8 mouse cellular contexts compared by ENCODE assay signal in the genomic region with DNA sequence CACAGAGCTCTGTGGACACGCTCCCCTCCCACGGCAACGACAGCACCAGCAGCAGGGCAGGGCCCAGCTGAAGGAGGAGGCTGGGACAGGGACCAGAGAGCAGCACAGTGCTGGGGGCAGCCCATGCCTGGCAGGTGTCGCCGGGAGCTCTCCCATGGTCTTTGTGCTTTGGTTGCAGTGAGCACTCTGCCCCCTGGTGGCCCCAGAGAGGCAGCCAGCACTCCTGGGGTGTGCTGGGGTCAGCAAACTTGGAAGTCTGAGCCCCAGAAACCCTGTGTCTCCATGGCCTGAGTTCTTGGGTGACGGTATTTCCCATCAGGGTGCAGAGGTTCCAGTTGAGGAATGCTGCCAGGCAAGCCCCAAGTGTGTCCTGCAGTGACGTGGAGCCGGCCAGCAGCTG. TPM values are rescaled to one million over a fixed set of nuclear protein-coding genes. Genes with fewer than 3 reads are reported as not detected.
DNase-seq lines count a peak whose midpoint lies in the region; ATAC-seq and TF ChIP-seq lines count a peak whose summit lies in the region.

No protein-coding gene starts in this region.

- no peak overlapping the region for H3K9ac ChIP-seq in liver, embryonic 16.5 days (ENCODE audit: low read depth, low read length)

- DNase-seq in left cerebral cortex, adult 2 months (ENCODE audit: extremely low spot score in 1 of 2, low spot score in 2 of 2), result peak; percentile 61 to 62
- no peak for DNase-seq in left cerebral cortex, adult 8-10 months (ENCODE audit: low spot score in 2 of 2)
- peak; percentile 34 for DNase-seq in c-Kit-positive CD71-positive TER-119-positive erythroid progenitor cells, embryonic 14.5 days (ENCODE audit: low spot score)
- peak; percentile 62 for DNase-seq in gastrocnemius, postnatal 25 days
- DNase-seq in kidney, adult 11 months, result peak; percentile 67
- peak; percentile 61 for DNase-seq in neural tube, embryonic 10.5 days (ENCODE audit: extremely low spot score, low spot score)
- peak; percentile 55 to 78 for DNase-seq in thymus, postnatal 10 days (ENCODE audit: low spot score in 2 of 2)

- peak; percentile 70 for ATAC-seq in liver, embryonic 16.5 days (ENCODE audit: low read depth)

- H3K4me1 ChIP-seq in liver, embryonic 16.5 days (ENCODE audit: control insufficient read depth, low read depth, low read length), result no peaks in the 10 kb centered on the region; the same call in 1 of the 2 replicates

- H3K27ac ChIP-seq in left cerebral cortex, adult 2 months, result no peak overlapping the region
- H3K27ac ChIP-seq in liver, embryonic 16.5 days (ENCODE audit: low read length), result no peak overlapping the region

- H3K36me3 ChIP-seq in liver, embryonic 16.5 days (ENCODE audit: control insufficient read depth, insufficient read depth), result no peaks in the 10 kb centered on the region; the same call in 1 of the 2 replicates

- intact Hi-C loops in left cerebral cortex, adult 2 months (cut with DNase I), result loop anchor here (2.0 kb wide), 1 partner anchor 15 kb away; no protein-coding TSS in a partner anchor

- no peaks in the 10 kb centered on the region for H3K27me3 ChIP-seq in liver, embryonic 16.5 days (ENCODE audit: control insufficient read depth, insufficient read depth, low read depth, low read length)

- H3K9me3 ChIP-seq in liver, embryonic 16.5 days (replicated peaks; ENCODE audit: control insufficient read depth, low read length), result no peaks in the 10 kb centered on the region

- peak; percentile 82 for TF ChIP-seq CTCF in left cerebral cortex, adult 2 months (IDR thresholded peaks at IDR 0.05)

- H3K4me2 ChIP-seq in liver, embryonic 16.5 days (ENCODE audit: low read depth, low read length), result no peak overlapping the region

- 49% methylated on average over 8 of the region's 8 CpGs for WGBS in liver, embryonic 16.5 days (ENCODE audit: insufficient replicate concordance)

- H3K4me3 ChIP-seq in left cerebral cortex, adult 2 months, result no peak overlapping the region
- no peak overlapping the region for H3K4me3 ChIP-seq in liver, embryonic 16.5 days (ENCODE audit: low read depth, low read length)

RNA-seq across cellular contexts. Expression of a gene that starts 8.3 kb away (rescaled TPM):
- total RNA-seq in left cerebral cortex, adult 2 months (2021), result under 1 TPM in 1 of 2 experiments, not detected in 1; 0.25 TPM
- 1 to 10 TPM in 1 of 4 experiments, under 1 TPM in 1, not detected in 2; 0.37 to 1.2 TPM for total RNA-seq in left cerebral cortex, adult 8-10 months (2022)
- total RNA-seq in gastrocnemius, postnatal 25 days (2021), result under 1 TPM; 0.29 to 0.31 TPM
- polyA plus RNA-seq in liver, embryonic 16.5 days (2015; fragmentation: Nextera tagmentation; extraction: Ambion mirVana), result not detected in 2 replicates

RNA-seq across cellular contexts. Expression of a gene that starts 8.9 kb away (rescaled TPM):
- total RNA-seq in left cerebral cortex, adult 2 months (2021), result 10 to 100 TPM; 16.1 to 17.6 TPM
- total RNA-seq in left cerebral cortex, adult 8-10 months (2022), result 10 to 100 TPM; 14.0 to 17.2 (median 14.9) TPM
- total RNA-seq in gastrocnemius, postnatal 25 days (2021), result 10 to 100 TPM; 14.0 to 16.5 TPM
- 6.0 and 6.5 TPM in 2 replicates for polyA plus RNA-seq in liver, embryonic 16.5 days (2015; fragmentation: Nextera tagmentation; extraction: Ambion mirVana)

RNA-seq across cellular contexts. Expression of a gene that starts 21.3 kb away (rescaled TPM):
- total RNA-seq in left cerebral cortex, adult 2 months (2021), result 1,000 to 10,000 TPM; 1,100 to 1,129 TPM
- 1,000 to 10,000 TPM; 1,267 to 1,347 (median 1,329) TPM for total RNA-seq in left cerebral cortex, adult 8-10 months (2022)
- 100 to 1,000 TPM; 236 to 249 TPM for total RNA-seq in gastrocnemius, postnatal 25 days (2021)
- 531 and 545 TPM in 2 replicates for polyA plus RNA-seq in liver, embryonic 16.5 days (2015; fragmentation: Nextera tagmentation; extraction: Ambion mirVana)

Comparison
In these comparisons a context has a peak if more than half of its experiments do, and no peak if none do; other contexts are left out.
1. DNase-seq: peak in left cerebral cortex, adult 2 months (2 of 2), c-Kit-positive CD71-positive TER-119-positive erythroid progenitor cells, embryonic 14.5 days (single experiment), gastrocnemius, postnatal 25 days (single experiment), kidney, adult 11 months (single experiment), neural tube, embryonic 10.5 days (single experiment) and thymus, postnatal 10 days (2 of 2); none in left cerebral cortex, adult 8-10 months (0 of 2).
2. RNA of a gene that starts 21.3 kb away (total RNA-seq): 1,267 to 1,347 TPM in left cerebral cortex, adult 8-10 months and 1,100 to 1,129 TPM in left cerebral cortex, adult 2 months; 236 to 249 TPM in gastrocnemius, postnatal 25 days; every median in the first group is over 4 times any median in the second.